Mouse (Mus musculus) c-Kit-negative CD71-positive TER-119-positive erythroid progenitor cells, embryonic 14.5 days (primary cell): ENCODE data around the gene Map2k4.

Experiments used
- DNase-seq: peaks from one replicate; pipeline ENCODE4 v3.0.0-alpha.2; 2013; ENCODE audit warnings: low read depth, low spot score

Gene Map2k4

GRCm38 (mm10) chr11:65773946-65774656, 14.0 kb downstream of the Map2k4 start:
- DNase-seq, result no peak

GRCm38 (mm10) chr11:65773535-65773934, 14.6 kb downstream of the Map2k4 start:
- DNase-seq, result no peak

GRCm38 (mm10) chr11:65771546-65771945, 16.6 kb downstream of the Map2k4 start:
- no peak for DNase-seq

- no peak for DNase-seq
Observed at GRCm38 (mm10) chr11:65769990-65770389, 18.1 kb downstream of the Map2k4 start.

- no peak for DNase-seq
Observed at GRCm38 (mm10) chr11:65768445-65768844, 19.7 kb downstream of the Map2k4 start.

GRCm38 (mm10) chr11:65760912-65761311, 27.2 kb downstream of the Map2k4 start:
- DNase-seq, result no peak

GRCm38 (mm10) chr11:65759350-65759749, 28.7 kb downstream of the Map2k4 start:
- DNase-seq, result no peak

GRCm38 (mm10) chr11:65754161-65754560, 33.9 kb downstream of the Map2k4 start:
- DNase-seq, result no peak

- DNase-seq, result no peak
Observed at GRCm38 (mm10) chr11:65753593-65753992, 34.5 kb downstream of the Map2k4 start.

GRCm38 (mm10) chr11:65750546-65750945, 37.6 kb downstream of the Map2k4 start:
- no peak for DNase-seq

- no peak for DNase-seq
Observed at GRCm38 (mm10) chr11:65747433-65747832, 40.7 kb downstream of the Map2k4 start.

- DNase-seq, result no peak
Observed at GRCm38 (mm10) chr11:65745707-65746333, 42.3 kb downstream of the Map2k4 start.

- no peak for DNase-seq
Observed at GRCm38 (mm10) chr11:65743866-65744265, 44.2 kb downstream of the Map2k4 start.

GRCm38 (mm10) chr11:65740811-65741210, 47.3 kb downstream of the Map2k4 start:
- DNase-seq, result no peak

GRCm38 (mm10) chr11:65740390-65740789, 47.7 kb downstream of the Map2k4 start:
- DNase-seq, result no peak

- peak; percentile 32 for DNase-seq
Observed at GRCm38 (mm10) chr11:65739880-65740279, 48.2 kb downstream of the Map2k4 start.

GRCm38 (mm10) chr11:65734656-65735055, 53.4 kb downstream of the Map2k4 start:
- no peak for DNase-seq

GRCm38 (mm10) chr11:65729623-65730217, 58.4 kb downstream of the Map2k4 start:
- DNase-seq, result no peak

- DNase-seq, result no peak
Observed at GRCm38 (mm10) chr11:65728906-65729305, 59.2 kb downstream of the Map2k4 start.

GRCm38 (mm10) chr11:65723715-65724114, 64.4 kb downstream of the Map2k4 start:
- DNase-seq, result no peak

- DNase-seq, result no peak
Observed at GRCm38 (mm10) chr11:65721615-65722014, 66.5 kb downstream of the Map2k4 start.

GRCm38 (mm10) chr11:65719960-65720359, 68.1 kb downstream of the Map2k4 start:
- DNase-seq, result no peak

GRCm38 (mm10) chr11:65713830-65714229, 74.3 kb downstream of the Map2k4 start:
- DNase-seq, result no peak
